Mouse (Mus musculus) activated CD4-positive, CD25-positive, alpha-beta regulatory T cell, adult 9 weeks (primary cell): ENCODE data around the gene Tmed9. TPM values are rescaled to one million over a fixed set of nuclear protein-coding genes. Genes with fewer than 3 reads are reported as not detected.

ENCODE experiments used
- polyA plus RNA-seq: library from polyadenylated mRNA; unstranded; fragments of 100-300 nt; shearing (Covaris generic); gene quantifications from one replicate; pipeline ENCODE4 v1.2.1, GENCODE M21; 2017

The Tmed9 gene
- polyA plus RNA-seq = 294 TPM

GRCm38 (mm10) chr13:55573432-55573831 lies at the start of gene Tmed9:
Gene Tmed9, plus strand, starts transcription at chr13:55573732.

GRCm38 (mm10) chr13:55529198-55529915 lies 44.2 kb upstream of the Tmed9 start, which contains the start of gene Dok3:
Gene Dok3, minus strand, starts transcription at chr13:55529296.

GRCm38 (mm10) chr13:55536194-55537175 lies 37.0 kb upstream of the Tmed9 start, which contains the start of gene Ddx41:
Gene Ddx41, minus strand, starts transcription at chr13:55536658.

GRCm38 (mm10) chr13:55571027-55571751 lies 2.3 kb upstream of the Tmed9 start, which contains the start of gene Fam193b:
Gene Fam193b, minus strand, starts transcription at chr13:55571120.

GRCm38 (mm10) chr13:55599566-55600540 lies 26.3 kb downstream of the Tmed9 start, which contains the start of gene B4galt7:
Gene B4galt7, plus strand, starts transcription at chr13:55599896.

GRCm38 (mm10) chr13:55622649-55623541 lies 49.4 kb downstream of the Tmed9 start, which contains the start of gene Caml:
Gene Caml, plus strand, starts transcription at chr13:55623005.

GRCm38 (mm10) chr13:55634639-55635127 lies 61.2 kb downstream of the Tmed9 start, which contains the start of gene Ddx46:
Gene Ddx46, plus strand, starts transcription at chr13:55635027.

Other genes with a start within 250 kb of the Tmed9 start
- 5.0 TPM for gene Mxd3, start 243.9 kb upstream of the Tmed9 start, polyA plus RNA-seq
- gene Lman2, start 210.9 kb upstream of the Tmed9 start, polyA plus RNA-seq = 166 TPM
- gene Rgs14, start 204.0 kb upstream of the Tmed9 start, polyA plus RNA-seq = 174 TPM
- not detected for gene Slc34a1, start 175.5 kb upstream of the Tmed9 start, polyA plus RNA-seq
- gene Pfn3, start 158.5 kb upstream of the Tmed9 start, polyA plus RNA-seq = not detected
- not detected for gene F12, start 146.9 kb upstream of the Tmed9 start, polyA plus RNA-seq
- 17.4 TPM for gene Grk6, start 128.7 kb upstream of the Tmed9 start, polyA plus RNA-seq
- not detected for gene Prr7, start 109.5 kb upstream of the Tmed9 start, polyA plus RNA-seq
- gene Dbn1, start 85.6 kb upstream of the Tmed9 start, polyA plus RNA-seq = not detected
- gene Pdlim7, start 60.1 kb upstream of the Tmed9 start, polyA plus RNA-seq = 13.1 TPM
- gene Dok3, start 44.4 kb upstream of the Tmed9 start, polyA plus RNA-seq = 2.8 TPM
- gene Ddx41, start 37.1 kb upstream of the Tmed9 start, polyA plus RNA-seq = 88.4 TPM
- 25.6 TPM for gene Fam193b, start 2.6 kb upstream of the Tmed9 start, polyA plus RNA-seq
- gene B4galt7, start 26.2 kb downstream of the Tmed9 start, polyA plus RNA-seq = 46.0 TPM
- 41.7 TPM for gene Caml, start 49.3 kb downstream of the Tmed9 start, polyA plus RNA-seq
- 79.8 TPM for gene Ddx46, start 61.3 kb downstream of the Tmed9 start, polyA plus RNA-seq
- gene B230219D22Rik, start 119.4 kb downstream of the Tmed9 start, polyA plus RNA-seq = 8.8 TPM
- gene Txndc15, start 140.9 kb downstream of the Tmed9 start, polyA plus RNA-seq = 65.4 TPM
- 11.8 TPM for gene Pcbd2, start 153.6 kb downstream of the Tmed9 start, polyA plus RNA-seq
- not detected for gene Catsper3, start 210.8 kb downstream of the Tmed9 start, polyA plus RNA-seq